Mouse (Mus musculus) liver, embryonic 16.5 days (tissue): ENCODE results near the gene Abi3bp. TPM values are rescaled to one million over a fixed set of nuclear protein-coding genes. Genes with fewer than 3 reads are reported as not detected.

Experiments used
- ATAC-seq: fragments of 200-750 bp; cut with Nextera tagmentation; 2 replicates; pipeline ENCODE4 v1.8.0; 2017; ENCODE audit warnings: low read depth, mild to moderate bottlenecking, moderate number of reproducible peaks, moderate library complexity
- H3K27ac ChIP-seq: fragments of 300-500 bp; sonication (generic); 2 replicates; pipeline ENCODE4 v1.5.1; 2014; ENCODE audit warnings: mild to moderate bottlenecking, low read length
- H3K27me3 ChIP-seq: fragments of 300-500 bp; sonication (generic); 2 replicates; pipeline ENCODE4 v1.6.1; 2014; ENCODE audit warnings: low read depth, low read length, mixed read lengths; ENCODE audit not compliant: control insufficient read depth, insufficient read depth
- H3K36me3 ChIP-seq: fragments of 300-500 bp; sonication (generic); 2 replicates; pipeline ENCODE4 v1.6.1; 2014; ENCODE audit warnings: mild to moderate bottlenecking; ENCODE audit not compliant: control insufficient read depth, insufficient read depth
- H3K4me1 ChIP-seq: fragments of 300-500 bp; sonication (generic); 2 replicates; pipeline ENCODE4 v1.6.1; 2014; ENCODE audit warnings: low read depth, low read length, mixed read lengths; ENCODE audit not compliant: control insufficient read depth
- H3K4me2 ChIP-seq: fragments of 300-500 bp; sonication (generic); 2 replicates; pipeline ENCODE4 v1.6.1; 2014; ENCODE audit warnings: low read depth, low read length, mixed read lengths
- H3K4me3 ChIP-seq: fragments of 300-500 bp; sonication (generic); 2 replicates; pipeline ENCODE4 v1.5.1; 2014; ENCODE audit warnings: low read depth, mild to moderate bottlenecking, low read length
- H3K9ac ChIP-seq: fragments of 300-500 bp; sonication (generic); 2 replicates; pipeline ENCODE4 v1.6.1; 2014; ENCODE audit warnings: low read depth, low read length
- H3K9me3 ChIP-seq: fragments of 300-500 bp; sonication (generic); replicated peaks from 2 replicates; pipeline ENCODE4 v1.6.1; 2016; ENCODE audit warnings: low read length; ENCODE audit not compliant: control insufficient read depth
- WGBS: fragments of 180-500 bp; shearing (Covaris S2); extraction: QIAGEN DNeasy Blood & Tissue Kit; methylation state at CpG from one replicate; pipeline ENCODE4 v1.1.7; 2014; ENCODE audit not compliant: insufficient replicate concordance; 5-methylcytosine and 5-hydroxymethylcytosine counted together
- polyA plus RNA-seq: library from polyadenylated mRNA; unstranded; fragments of >200 nt; fragmentation: Nextera tagmentation; extraction: Ambion mirVana; gene quantifications from 2 replicates; pipeline ENCODE4 v1.2.1, GENCODE M21; 2015

Abi3bp gene
- 0.42 and 0.49 TPM in 2 replicates for polyA plus RNA-seq

DNA sequence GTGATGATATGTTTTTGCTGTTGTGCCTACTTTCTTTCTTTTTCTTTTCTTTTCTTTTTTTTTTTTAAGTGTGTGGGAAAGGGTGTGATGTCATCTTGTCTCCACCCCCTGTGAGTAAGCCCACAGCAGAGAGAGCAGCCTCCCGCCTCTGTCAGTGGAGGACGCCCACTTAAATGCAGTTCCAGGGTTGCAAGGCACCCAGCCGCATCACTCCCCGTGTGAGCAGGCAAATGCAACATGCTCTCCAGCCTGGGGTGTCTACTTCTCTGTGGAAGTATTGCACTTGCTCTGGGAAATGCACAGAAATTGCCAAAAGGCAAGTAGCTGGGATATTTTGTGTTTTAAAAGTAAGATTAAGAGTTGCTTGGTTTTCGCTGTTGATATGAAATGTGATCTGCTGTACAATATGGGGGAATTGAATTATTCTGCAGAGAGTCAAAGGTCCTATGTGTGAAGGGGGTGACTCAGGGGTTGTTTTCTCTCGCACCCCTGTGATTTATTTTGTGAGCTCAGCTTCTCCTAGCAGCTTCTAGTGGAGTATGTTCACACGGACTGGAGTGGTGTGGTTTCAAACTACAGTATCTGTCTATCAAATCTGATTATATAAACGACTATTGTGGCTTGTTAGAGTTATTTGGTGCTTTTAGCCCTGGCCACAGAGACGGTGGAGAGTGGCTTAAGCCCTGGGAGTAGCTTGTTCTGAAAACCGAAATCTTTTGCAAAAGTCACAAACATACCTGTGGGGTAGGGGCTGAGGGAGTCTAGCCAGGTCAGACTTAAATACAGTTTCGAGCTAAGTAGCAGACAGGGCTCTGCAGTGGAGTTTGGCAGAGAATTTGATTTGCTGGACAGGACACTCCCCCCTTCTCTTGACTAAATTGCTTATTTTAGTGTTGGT lies at the start of gene Abi3bp:
Gene Abi3bp, plus strand, starts transcription at position 202 of the 898 bp plus-strand sequence.
- no peak within 1 kb of the TSS for H3K27ac ChIP-seq
- H3K4me3 ChIP-seq = no peak within 1 kb of the TSS
- no peak within 1 kb of the TSS for H3K9ac ChIP-seq
- H3K4me1 ChIP-seq = no peaks in the 10 kb centered on the region
- H3K36me3 ChIP-seq = no peaks in the 10 kb centered on the region
- 36% methylated on average over 11 of the region's 11 CpGs for WGBS
- no peak within 1 kb of the TSS for H3K4me2 ChIP-seq
- H3K27me3 ChIP-seq = no peaks in the 10 kb centered on the region
- ATAC-seq = no peak
- H3K9me3 ChIP-seq = no peaks in the 10 kb centered on the region

DNA sequence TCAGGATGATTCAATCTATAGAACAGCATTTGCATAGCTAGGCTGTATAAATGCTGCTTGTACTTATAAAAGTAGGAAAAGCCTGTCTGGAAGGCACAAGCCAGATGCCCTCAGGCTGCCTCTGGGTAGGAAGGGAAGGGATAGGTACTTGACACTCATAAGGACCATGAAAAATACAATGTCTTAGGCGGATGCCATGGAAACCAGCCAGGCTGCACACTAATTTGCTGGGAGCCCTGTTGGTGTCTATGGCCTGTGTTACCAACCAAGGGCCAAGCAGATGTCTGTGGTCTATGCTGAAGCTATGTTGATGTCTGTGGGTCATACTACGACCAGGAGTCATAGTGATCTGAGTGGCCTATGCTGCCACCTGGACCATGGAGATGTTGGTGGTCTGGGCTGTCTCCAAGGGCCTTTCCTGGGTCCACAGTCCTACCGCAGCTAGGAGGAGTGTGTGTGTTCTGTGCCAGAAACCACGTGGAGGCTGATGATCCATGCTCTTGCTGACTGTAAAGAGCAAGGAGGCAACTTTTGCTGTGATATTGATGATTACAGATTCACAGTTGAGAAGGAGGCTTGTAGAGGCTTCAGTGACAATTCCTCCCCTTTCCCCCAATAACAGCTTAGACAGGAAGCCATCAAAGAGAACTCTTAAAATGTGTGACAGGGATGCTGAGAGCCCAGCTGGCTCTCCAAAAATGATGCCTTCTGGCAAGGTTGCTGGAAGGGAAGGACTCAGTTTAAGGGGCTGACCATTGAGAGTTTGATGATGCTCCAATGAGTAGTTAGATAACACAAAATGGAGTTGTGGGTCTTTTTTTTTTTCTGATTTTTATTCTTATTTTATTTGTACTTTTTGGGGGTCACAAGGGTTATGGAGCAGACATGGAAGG lies 42.1 kb upstream of the Abi3bp start:
- Histone ChIP-seq H3K9ac (no peak overlapping the region), H3K9me3 (no peaks in the 10 kb centered on the region), H3K27me3 (no peaks in the 10 kb centered on the region), H3K36me3 (no peaks in the 10 kb centered on the region), H3K4me2 (no peak overlapping the region), H3K4me1 (no peaks in the 10 kb centered on the region), H3K27ac (no peak overlapping the region), H3K4me3 (no peak overlapping the region)
- no peak for ATAC-seq
- WGBS = 39% methylated on average over 4 of the region's 4 CpGs

DNA sequence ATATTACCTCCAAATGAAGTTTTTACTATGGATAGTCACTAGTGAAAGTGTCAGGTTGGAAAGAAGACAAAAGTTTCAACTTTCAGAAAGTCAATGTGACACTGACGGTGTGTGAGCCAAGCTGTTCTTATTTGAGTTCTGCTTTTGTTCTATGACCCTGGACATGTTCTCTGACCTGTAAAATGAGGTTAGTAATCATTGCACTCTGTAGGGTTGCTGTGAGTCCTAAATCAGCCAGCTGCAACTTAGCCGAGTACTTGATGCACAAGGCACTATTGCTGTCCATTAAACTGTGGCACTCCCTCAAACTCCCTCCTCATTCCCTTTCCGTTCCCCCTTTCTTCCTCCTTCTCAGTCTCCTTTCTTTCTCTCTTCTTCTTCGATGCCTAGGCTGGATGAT lies 37.4 kb upstream of the Abi3bp start:
- no peak overlapping the region for H3K9ac ChIP-seq
- ATAC-seq = no peak
- H3K4me1 ChIP-seq = no peaks in the 10 kb centered on the region
- H3K4me2 ChIP-seq = no peak overlapping the region
- no peak overlapping the region for H3K27ac ChIP-seq
- no peaks in the 10 kb centered on the region for H3K9me3 ChIP-seq
- WGBS = 62% methylated on average over 4 of the region's 4 CpGs
- no peak overlapping the region for H3K4me3 ChIP-seq
- H3K27me3 ChIP-seq = no peaks in the 10 kb centered on the region
- no peaks in the 10 kb centered on the region for H3K36me3 ChIP-seq

DNA sequence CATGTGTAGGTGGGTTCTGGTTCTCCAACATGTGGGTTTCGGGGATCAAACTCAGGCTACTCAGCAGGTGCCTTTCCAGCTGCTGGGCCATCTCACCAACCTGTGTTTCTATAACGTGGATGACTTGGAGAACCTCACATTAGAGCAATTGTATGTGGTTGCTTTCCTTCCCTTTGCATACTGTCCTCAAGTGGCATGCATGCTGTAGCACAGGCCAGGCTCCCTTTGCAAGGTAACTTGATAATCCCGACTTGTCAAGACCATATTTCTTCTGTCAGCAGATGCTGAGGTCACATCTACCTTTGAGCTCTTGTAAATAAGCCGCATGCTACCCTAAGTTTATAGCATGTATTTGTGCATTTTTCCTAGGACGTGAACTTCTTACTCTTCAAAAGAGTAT lies 36.6 kb upstream of the Abi3bp start:
- WGBS = 55% methylated on average over 5 of the region's 5 CpGs
- no peak for ATAC-seq

DNA sequence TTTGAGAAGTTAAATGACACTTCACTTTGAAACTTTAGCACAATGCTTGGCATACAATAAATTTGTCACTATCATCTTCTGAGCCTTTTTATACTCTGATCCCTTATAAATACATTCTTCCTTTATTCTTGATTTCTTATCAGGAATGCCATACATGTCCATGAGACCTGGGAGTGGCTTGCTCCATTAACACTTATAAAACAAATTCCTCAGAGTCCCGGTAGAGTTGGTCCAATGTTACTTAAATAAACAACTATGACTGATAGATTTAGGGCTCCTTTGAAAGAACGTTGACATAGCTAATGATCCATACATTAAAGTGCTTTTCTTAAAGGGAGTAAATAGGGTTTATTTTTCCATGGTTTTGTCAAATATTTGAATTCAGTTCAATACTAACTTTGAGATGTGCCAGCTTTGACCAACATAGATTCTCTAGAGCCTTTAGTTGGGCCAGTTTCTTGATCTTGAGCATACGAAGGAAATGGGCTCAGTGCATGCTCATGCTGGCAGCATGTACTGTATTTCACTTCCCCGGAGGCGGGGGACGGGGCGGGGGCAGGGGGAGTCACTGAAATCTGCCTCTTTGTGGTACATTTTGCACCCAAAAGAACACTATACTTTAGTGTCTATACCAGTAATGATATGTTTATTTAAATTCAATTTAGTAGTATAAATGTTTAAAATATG lies 35.9 kb upstream of the Abi3bp start:
- Histone ChIP-seq H3K4me1 (no peaks in the 10 kb centered on the region), H3K9ac (no peak overlapping the region), H3K36me3 (no peaks in the 10 kb centered on the region), H3K4me2 (no peak overlapping the region), H3K9me3 (no peaks in the 10 kb centered on the region), H3K4me3 (no peak overlapping the region), H3K27ac (no peak overlapping the region), H3K27me3 (no peaks in the 10 kb centered on the region)
- 53% methylated on average over 7 of the region's 7 CpGs for WGBS
- ATAC-seq = no peak

More for the DNA sequence above, 36.6 kb upstream of the Abi3bp start:
- Histone ChIP-seq H3K27ac (no peak overlapping the region), H3K9ac (no peak overlapping the region), H3K4me2 (no peak overlapping the region), H3K4me1 (no peaks in the 10 kb centered on the region), H3K9me3 (no peaks in the 10 kb centered on the region), H3K27me3 (no peaks in the 10 kb centered on the region), H3K4me3 (no peak overlapping the region), H3K36me3 (no peaks in the 10 kb centered on the region)

DNA sequence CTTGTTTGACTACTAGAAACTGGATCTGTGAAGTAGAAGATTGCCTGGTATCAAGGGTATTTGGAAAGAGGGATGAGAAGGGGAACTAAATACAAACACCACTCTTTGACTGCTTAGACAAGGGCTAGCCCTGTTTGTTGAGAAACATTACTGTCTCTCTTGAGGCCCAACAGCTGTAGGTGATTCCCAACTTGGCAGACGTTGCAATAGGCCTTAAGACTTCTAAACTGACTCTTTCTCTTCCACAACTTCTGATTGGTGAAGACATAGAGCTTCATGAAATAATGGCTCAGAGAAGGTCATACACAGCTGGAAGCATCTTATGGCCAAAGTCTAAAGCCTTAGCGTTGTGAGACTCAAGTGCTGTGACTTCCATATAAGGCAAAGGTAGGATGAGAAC lies 26.2 kb upstream of the Abi3bp start:
- H3K9ac ChIP-seq = no peak overlapping the region
- no peak overlapping the region for H3K4me3 ChIP-seq
- no peak overlapping the region for H3K4me2 ChIP-seq
- H3K9me3 ChIP-seq = no peaks in the 10 kb centered on the region
- ATAC-seq = no peak
- no peaks in the 10 kb centered on the region for H3K36me3 ChIP-seq
- WGBS = 51% methylated on average over 2 of the region's 2 CpGs
- no peaks in the 10 kb centered on the region for H3K4me1 ChIP-seq
- no peak overlapping the region for H3K27ac ChIP-seq
- no peaks in the 10 kb centered on the region for H3K27me3 ChIP-seq

DNA sequence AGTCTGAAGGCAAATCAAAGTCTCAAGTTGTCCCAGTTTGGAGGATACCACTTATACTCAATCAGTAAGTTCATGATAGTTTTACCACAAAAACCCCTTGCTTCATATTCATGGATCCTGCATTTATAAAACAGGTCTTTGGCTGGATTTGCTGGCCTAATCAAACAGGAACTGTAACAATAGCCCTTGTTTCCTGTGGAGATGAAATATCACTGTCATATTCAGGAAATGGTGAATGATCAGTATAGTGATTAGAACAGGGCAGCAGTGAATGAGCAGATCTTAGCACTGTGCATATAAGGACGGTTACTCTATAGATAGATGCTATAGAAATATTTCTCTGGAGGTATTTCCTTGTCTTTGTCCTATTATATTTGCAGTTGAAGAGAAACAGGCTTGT lies 25.8 kb upstream of the Abi3bp start:
- no peaks in the 10 kb centered on the region for H3K27me3 ChIP-seq
- 24% methylated on average over 1 of the region's 1 CpGs for WGBS
- H3K9ac ChIP-seq = no peak overlapping the region
- no peak for ATAC-seq
- no peak overlapping the region for H3K4me2 ChIP-seq
- H3K4me1 ChIP-seq = no peaks in the 10 kb centered on the region
- no peaks in the 10 kb centered on the region for H3K36me3 ChIP-seq
- H3K4me3 ChIP-seq = no peak overlapping the region
- H3K9me3 ChIP-seq = no peaks in the 10 kb centered on the region
- no peak overlapping the region for H3K27ac ChIP-seq

DNA sequence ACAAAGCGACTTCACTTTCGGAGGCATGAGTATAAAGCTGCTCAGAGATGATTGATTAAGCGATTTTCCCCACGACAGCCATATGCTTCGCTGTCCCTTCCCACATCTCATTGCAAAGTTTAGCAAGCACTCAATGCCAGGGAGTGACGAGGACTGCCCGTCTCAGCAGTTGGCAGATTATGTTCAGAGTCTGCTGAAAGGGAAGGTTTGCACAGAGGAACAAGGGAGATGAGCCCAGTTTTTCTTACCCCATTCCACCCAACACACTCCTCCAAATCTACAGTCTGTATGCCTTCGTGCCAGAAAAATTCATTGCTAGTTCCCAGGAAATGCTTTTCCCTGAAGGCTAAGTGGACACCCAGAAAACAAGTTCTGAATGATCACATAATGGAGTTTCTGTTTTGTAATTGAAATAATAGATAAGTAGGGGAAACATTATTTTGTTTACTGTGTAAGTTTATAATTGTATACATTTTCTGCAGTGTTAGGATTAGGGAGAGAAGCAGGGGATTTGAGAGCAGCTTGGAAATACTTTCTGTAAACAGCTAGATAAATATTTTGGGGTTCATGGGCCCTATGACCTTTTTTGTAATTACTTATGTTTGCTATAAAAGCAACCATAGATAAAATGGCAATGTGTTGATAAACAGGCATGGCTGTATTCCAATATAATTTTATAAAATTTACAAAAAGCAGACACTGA lies 19.5 kb upstream of the Abi3bp start:
- Histone ChIP-seq H3K27me3 (no peaks in the 10 kb centered on the region), H3K36me3 (no peaks in the 10 kb centered on the region), H3K4me1 (no peaks in the 10 kb centered on the region), H3K4me2 (no peak overlapping the region), H3K4me3 (no peak overlapping the region), H3K27ac (no peak overlapping the region), H3K9ac (no peak overlapping the region), H3K9me3 (no peaks in the 10 kb centered on the region)
- ATAC-seq = no peak
- 62% methylated on average over 8 of the region's 8 CpGs for WGBS
